Mouse (Mus musculus) testis, postnatal 14 days (tissue): ENCODE data around the gene Svopl.

Experiments used
- DNase-seq: peaks from one replicate; pipeline ENCODE4 v3.0.0; 2021; ENCODE audit warnings: low spot score

The Svopl gene

DNA sequence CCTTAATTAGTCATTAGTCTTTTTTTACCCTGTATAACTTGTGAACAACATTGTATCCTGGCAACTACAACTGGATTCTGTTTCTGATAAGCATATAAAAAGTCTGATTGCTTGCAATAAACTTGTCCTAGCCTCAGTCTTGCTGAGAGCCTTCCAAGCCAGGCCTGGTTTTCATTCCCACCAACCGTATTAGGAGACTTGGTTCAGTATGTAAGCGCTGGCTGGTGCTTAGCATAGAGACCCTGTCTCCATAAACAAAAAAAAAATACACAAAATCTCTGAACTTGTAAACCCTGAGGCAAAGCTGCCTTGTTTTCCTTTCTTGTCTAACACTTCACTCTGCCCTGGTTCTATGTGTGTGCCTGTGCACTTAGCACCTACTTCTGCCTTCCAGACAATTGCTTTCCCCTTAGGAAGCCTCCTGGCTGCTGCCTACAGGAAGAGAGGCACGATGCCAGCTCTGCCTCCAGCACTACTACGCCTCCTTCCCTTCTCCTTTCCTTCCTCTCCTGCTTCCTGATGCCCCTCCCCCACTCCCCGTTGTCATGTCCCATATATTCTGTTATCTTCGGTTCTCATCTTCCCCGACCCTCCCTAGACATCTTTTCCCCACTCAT, 14.8 kb downstream of the Svopl start:
- DNase-seq: no peak

DNA sequence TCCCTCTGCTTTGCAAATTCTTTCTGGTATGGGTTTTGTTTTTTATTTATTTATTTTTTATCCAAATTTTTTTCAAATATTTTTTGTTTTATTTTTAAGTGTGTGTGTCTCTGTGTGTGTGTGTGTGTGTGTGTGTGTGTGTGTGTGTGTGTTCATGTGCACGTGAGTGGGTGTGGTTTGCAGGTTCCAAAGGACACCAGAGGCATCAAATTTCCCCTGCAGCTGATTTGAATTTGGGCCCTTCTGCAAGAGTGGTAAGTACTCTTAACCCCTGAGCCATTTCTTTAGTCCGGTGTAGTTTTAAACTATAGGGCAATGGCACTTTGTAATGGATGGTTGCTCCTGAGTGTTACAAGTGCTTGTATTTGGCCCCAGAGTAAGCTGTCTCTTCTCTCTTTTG, 18.6 kb downstream of the Svopl start:
- no peak for DNase-seq

DNA sequence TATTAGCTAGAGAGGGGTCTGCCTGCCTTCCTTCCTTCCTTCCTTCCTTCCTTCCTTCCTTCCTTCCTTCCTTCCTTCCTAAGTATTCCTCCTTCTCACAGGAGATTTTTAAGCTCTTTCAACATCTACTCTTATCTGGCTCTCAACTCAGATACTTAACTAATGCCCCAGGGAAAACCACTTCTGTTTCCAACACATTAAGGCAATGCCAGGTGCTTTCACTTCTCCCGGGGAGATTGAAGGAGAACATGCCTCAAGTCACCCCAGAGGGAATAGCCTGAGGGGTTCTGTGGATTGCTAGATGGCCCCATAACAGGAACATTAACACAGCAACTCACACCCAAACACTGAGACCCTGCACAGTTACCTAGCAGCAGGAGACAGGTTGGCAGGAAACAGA, 19.0 kb downstream of the Svopl start:
- DNase-seq: no peak

DNA sequence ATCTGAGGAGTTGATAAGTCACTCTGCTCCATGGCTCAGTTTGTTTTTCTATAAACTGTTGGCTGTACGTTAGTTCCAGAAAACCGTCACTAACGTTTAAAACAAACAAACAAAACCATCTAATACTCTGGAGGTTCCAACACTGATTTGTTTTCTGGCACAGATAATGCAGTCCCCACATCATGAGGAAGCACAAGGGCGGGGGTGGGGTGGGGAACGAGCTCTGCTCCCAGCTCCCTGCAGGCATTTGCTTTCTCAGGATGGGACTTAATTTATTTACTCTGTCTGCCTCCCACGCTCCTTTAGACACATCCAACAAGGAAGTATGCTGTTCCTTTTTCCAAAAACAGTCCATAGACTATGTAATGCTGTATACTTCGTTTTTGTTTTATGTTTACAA, 23.5 kb downstream of the Svopl start:
- DNase-seq: no peak

DNA sequence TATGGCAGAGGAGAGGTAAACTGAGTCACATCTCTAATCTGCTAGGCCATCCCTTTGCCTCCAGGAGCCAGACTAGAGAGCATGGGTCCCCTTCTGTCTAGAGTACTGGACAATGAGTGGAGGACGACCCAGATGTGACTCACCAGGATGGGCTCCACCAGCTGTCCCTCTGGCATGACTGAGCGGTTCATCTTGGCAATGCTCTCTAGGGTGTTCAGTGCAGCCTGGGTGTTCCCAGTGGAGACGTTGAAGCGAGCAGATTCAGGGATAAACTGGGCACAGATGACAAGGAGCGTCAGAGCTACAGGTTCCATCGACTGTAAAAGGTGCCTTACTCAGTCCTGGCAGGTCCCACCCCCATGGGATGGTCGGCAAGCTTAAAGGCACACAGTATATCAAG, 25.4 kb downstream of the Svopl start:
- no peak for DNase-seq

DNA sequence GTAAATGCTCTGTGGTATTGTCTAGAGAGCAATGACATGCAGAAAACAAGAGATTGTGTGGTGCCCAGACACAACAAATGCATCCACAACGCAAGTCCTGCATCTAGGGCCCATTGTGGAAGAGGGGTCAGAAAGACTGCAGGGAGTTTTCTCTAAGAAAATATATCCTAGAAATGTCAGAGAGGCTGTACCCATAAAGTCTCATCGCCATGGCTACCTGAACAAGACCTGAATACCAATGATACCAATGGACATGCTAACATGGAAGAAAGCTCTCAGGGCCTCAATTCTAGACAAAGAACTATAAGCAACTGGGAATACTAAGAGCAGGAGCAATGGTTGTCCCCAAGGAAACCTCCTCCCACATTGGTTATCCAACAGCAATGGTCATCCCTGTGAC, 34.0 kb downstream of the Svopl start:
- no peak for DNase-seq

DNA sequence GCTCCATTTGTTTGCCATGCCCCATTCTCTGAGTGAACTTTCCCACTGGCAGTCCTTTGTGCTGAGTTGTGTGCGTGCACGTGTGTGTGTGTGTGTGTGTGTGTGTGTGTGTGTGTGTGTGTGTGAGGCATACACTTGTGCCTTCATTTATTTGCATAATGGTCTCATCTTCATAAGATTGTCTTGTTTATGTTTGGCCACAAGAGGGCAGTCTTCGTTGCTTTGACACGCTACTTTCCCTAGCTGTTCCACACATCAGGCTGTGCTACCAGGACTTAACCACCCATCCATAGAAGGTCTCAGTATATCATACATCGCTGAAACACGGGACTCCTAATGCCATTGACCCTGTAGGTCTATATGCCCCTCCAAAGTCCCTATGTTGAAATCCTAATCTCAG, 39.3 kb downstream of the Svopl start:
- no peak for DNase-seq

DNA sequence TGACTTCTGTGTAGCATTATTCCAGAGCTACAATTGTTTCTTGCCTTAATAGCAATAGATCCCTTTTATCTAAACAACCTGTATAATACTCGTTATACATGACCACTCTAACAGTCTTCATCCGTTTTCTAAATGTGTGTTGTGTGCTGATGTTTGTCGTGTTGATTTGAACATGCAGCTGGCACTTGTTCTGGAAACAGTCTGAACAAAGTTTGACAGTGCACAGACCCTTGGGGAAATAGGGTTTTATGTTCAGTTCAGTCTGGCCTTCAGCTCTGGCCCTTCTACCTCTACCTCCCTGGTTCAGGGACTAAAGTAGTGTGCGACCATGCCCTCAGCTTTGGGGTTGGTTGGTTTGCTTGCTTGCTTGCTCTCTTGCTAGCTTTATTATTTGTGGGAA, 79.4 kb downstream of the Svopl start:
- no peak for DNase-seq

DNA sequence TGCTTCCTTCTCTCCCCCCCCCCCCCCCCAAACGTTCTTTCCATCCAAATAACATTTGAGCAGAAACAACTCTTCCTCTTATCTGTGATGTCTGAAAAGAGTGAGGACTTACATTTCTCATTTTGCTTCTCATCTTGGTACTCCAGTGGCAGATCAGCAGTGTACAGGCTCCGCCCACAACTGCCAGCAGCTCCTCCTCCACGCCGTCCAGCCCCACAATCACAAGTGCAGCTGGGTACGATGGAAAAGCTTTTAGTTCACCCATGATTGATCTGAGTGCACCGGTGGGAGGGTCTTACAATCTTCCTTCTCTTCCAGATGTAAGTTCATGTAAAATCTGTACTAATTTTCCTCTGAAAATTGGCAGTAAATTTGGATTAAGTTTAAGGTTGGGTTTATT, 95.5 kb downstream of the Svopl start:
- DNase-seq: no peak

DNA sequence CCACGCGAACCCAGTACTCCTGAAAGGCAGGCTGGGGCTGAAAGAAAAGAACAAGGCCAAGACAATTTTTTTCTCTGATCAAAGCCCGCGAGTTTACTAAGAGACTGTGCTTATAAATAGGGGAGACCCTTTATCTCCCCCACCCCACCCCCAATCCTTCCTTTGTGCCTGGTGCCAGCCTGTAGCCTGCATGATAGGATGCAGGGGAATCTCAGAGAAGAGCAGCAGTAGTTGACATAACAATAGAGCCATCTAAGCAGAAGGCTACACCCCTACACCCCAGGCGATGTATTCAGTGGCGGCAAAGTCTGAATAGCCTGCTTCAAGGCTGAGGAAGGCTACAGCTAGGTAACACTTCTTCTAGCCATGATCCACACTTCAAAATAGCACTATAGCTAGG, 110.3 kb downstream of the Svopl start:
- no peak for DNase-seq
